Mouse (Mus musculus) ovary, adult 10 weeks (tissue): ENCODE results near the gene Olfr183. TPM values are rescaled to one million over a fixed set of nuclear protein-coding genes. Genes with fewer than 3 reads are reported as not detected.

Source experiments
- polyA plus RNA-seq: library from polyadenylated mRNA; stranded (reverse); fragments of 350-450 nt; fragmentation: Illumina TruSeq; extraction: RNeasy Lipid Tissue Mini Kit (QIAGEN cat#74804); gene quantifications from one replicate; pipeline ENCODE4 v1.2.3, GENCODE M21; 2014

Gene Olfr183
- not detected for polyA plus RNA-seq

DNA sequence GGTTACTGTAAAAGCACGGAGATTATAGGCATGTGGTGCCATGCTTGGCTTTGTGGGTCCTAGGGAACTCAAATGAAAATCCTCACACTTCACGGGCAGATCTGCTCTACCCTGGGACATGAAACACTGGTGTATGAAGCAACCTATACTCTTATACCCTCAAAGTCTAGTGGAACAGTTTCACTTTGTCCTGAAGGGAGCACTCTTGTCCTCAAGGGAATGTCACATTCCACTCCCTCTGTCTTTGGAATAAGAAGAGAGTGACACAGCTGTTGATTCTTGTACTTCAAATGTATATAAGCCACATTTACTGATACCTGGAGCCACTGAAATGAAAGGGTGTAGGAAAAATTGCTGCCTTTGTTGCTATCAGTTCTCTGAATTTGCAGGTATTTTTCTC, at the start of gene Olfr183:
Gene Olfr183 (plus strand): TSS at position 301 of the 400 bp plus-strand sequence.

DNA sequence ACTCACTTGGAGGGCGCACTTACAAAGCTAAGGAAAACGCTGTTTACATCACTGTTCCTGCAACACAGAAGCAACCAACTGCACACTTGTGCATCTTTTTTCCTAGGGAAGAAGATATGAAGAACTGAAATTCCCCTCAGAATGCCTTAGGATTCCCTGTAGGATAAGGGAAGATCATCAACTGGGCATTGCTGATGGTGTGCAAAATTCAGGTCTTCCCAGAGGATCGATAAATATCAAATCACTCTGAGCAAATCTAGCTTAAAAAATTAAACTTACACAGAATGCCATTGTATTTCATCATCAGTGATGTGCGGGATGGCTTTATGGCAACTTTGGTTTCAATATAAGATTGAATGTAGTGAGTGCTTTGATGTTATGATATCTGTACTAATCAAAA, 35.0 kb downstream of the Olfr183 start, which contains the start of gene Olfr186:
Gene Olfr186 (minus strand): TSS at position 101 of the 400 bp plus-strand sequence.

DNA sequence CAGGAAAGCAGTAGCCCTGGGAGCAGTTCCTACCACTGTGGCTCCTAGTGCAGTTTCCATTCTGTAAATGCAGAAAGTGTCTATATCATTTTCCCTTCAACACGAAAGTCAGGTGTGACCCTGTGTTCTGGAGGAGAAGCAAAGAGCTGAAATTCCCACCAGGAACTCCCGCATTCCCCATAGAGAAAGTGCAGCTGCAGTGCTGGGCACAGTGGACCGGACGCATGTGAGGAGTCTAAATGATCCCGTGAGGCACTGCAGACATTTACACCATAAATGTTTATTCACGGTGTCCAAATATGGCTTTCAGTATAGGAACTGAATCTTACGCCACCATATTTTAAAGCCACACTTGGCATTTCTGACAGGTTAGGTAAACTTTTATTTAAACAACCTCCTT, 44.6 kb downstream of the Olfr183 start, which contains the start of gene Olfr187:
Gene Olfr187 (minus strand): TSS at position 58 of the 400 bp plus-strand sequence.

Other genes starting within 250 kb of the Olfr183 start
- not detected for gene Olfr172, start 232.2 kb upstream of the Olfr183 start, polyA plus RNA-seq
- gene Olfr173, start 195.1 kb upstream of the Olfr183 start, polyA plus RNA-seq = not detected
- not detected for gene Olfr175-ps1, start 168.6 kb upstream of the Olfr183 start, polyA plus RNA-seq
- gene Olfr177, start 120.6 kb upstream of the Olfr183 start, polyA plus RNA-seq = not detected
- not detected for gene Olfr178, start 103.3 kb upstream of the Olfr183 start, polyA plus RNA-seq
- not detected for gene Olfr181, start 66.6 kb upstream of the Olfr183 start, polyA plus RNA-seq
- gene Olfr180, start 66.0 kb upstream of the Olfr183 start, polyA plus RNA-seq = not detected
- not detected for gene Olfr186, start 34.9 kb downstream of the Olfr183 start, polyA plus RNA-seq
- gene Olfr187, start 44.4 kb downstream of the Olfr183 start, polyA plus RNA-seq = not detected
- gene Olfr190, start 82.6 kb downstream of the Olfr183 start, polyA plus RNA-seq = not detected
- gene Olfr191, start 94.5 kb downstream of the Olfr183 start, polyA plus RNA-seq = not detected
- not detected for gene Olfr193, start 116.5 kb downstream of the Olfr183 start, polyA plus RNA-seq
- not detected for gene Olfr194, start 125.7 kb downstream of the Olfr183 start, polyA plus RNA-seq
- not detected for gene Olfr195, start 151.7 kb downstream of the Olfr183 start, polyA plus RNA-seq
- gene Olfr196, start 175.1 kb downstream of the Olfr183 start, polyA plus RNA-seq = not detected
- not detected for gene Olfr198, start 208.2 kb downstream of the Olfr183 start, polyA plus RNA-seq
- gene Olfr199, start 224.4 kb downstream of the Olfr183 start, polyA plus RNA-seq = not detected